Mouse (Mus musculus) kidney, adult 2 months (tissue): ENCODE data around the gene Pdhb. TPM values are rescaled to one million over a fixed set of nuclear protein-coding genes. Genes with fewer than 3 reads are reported as not detected.
"Not testable (repeated sequence)": the region's sequence is repeated elsewhere in the genome, so short reads cannot be mapped to it uniquely, and the experiment has no call there.

Source experiments
- DNase-seq: peaks from one replicate; pipeline ENCODE4 v3.0.0; 2021
- H3K27ac ChIP-seq: fragments of 200-500 bp; 2 replicates; pipeline ENCODE4 v1.5.1; 2012; ENCODE audit warnings: low read depth, low read length, control low read depth, inconsistent platforms; ENCODE audit not compliant: insufficient read depth
- H3K27me3 ChIP-seq: fragments of 200-500 bp; replicated peaks from 2 replicates; pipeline ENCODE4 v1.6.1; 2012; ENCODE audit warnings: mild to moderate bottlenecking, moderate library complexity, low read length, inconsistent platforms; ENCODE audit not compliant: control insufficient read depth, insufficient read depth
- H3K36me3 ChIP-seq: fragments of 200-500 bp; 2 replicates; pipeline ENCODE4 v1.6.1; 2012; ENCODE audit warnings: mild to moderate bottlenecking, moderate library complexity, low read length, inconsistent platforms; ENCODE audit not compliant: control insufficient read depth, insufficient read depth
- H3K4me1 ChIP-seq: fragments of 200-500 bp; 2 replicates; pipeline ENCODE4 v1.6.1; 2011; ENCODE audit warnings: low read length; ENCODE audit not compliant: control insufficient read depth, insufficient read depth
- H3K4me3 ChIP-seq: fragments of 200-500 bp; 2 replicates; pipeline ENCODE4 v1.5.1; 2011; ENCODE audit warnings: mild to moderate bottlenecking, low read depth, low read length, control low read depth; ENCODE audit not compliant: insufficient read depth
- CTCF ChIP-seq: fragments of 200-500 bp; conservative IDR thresholded peaks from 2 replicates; pipeline ENCODE4 v1.5.1; 2011; ENCODE audit warnings: low read depth, mild to moderate bottlenecking, control low read depth, low read length, moderate library complexity, mixed read lengths; ENCODE audit not compliant: insufficient read depth, insufficient read length
- POLR2A ChIP-seq: fragments of 200-500 bp; IDR thresholded peaks from one replicate; pipeline ENCODE4 v1.6.1; 2011; ENCODE audit warnings: low read depth, low read length, control low read depth
- WGBS: fragments of 180-500 bp; shearing (Covaris S2); methylation state at CpG from one replicate; pipeline ENCODE4 v1.1.7; 2018; 5-methylcytosine and 5-hydroxymethylcytosine counted together
- polyA plus RNA-seq: library from polyadenylated mRNA; depleted of rRNA; stranded (reverse); fragments of >200 nt; gene quantifications from 2 replicates; pipeline ENCODE4 v1.2.3, GENCODE M21; 2012

The Pdhb gene
- polyA plus RNA-seq, 1 experiment, result 134 TPM

GRCm38 (mm10) chr14:8190556-8190955 lies 17.7 kb upstream of the Pdhb start:
- Histone ChIP-seq H3K36me3 (no peaks in the 10 kb centered on the region), H3K4me3 (no peak overlapping the region), H3K27me3 (no peaks in the 10 kb centered on the region), H3K4me1 (no peaks in the 10 kb centered on the region), H3K27ac (no peak overlapping the region)
- no peak for TF ChIP-seq POLR2A
- DNase-seq, result no peak
- WGBS, result 88% methylated on average over 3 of the region's 3 CpGs

DNA sequence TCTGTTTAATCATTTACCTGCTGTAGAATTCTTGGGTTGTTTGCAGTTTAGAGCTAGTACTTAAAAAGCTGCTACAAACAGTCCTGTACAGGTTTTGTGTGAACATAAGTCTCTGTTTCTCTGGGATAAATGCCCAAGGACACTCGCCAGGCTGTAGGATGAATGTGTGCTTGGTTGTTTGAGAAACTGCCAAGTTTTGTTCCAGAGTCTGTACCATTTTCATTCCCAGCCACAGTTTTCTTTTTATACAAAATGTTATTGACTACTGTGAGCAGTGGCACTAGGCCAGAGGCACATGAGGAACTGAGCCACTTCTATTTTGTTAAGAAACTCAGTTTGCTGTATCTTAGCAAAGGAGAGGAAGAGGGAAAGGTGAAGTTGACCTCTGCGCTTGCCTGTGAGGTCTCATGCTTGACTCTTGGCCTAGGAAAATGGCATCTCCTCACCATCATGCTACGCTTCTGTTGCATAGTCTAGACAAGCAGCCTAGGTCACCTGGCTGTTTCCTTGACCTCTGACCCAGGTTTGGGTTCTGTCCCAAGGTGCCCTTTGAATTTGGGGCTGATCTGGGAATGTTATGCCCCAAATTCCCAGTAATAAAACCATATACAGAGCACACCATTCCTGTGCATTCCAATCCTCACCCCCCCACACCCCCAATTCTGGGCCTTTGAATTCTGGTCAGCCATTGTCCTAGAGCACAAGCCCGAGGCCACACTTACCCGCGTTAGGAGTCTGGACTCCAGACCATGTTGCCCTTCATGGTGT lies 13.6 kb upstream of the Pdhb start:
- Histone ChIP-seq H3K4me1 (no peaks in the 10 kb centered on the region), H3K36me3 (no peaks in the 10 kb centered on the region), H3K4me3 (no peak overlapping the region), H3K27ac (peak overlapping the region; percentile 49), H3K27me3 (no peaks in the 10 kb centered on the region)
- peak; percentile 54 for DNase-seq
- no peak for TF ChIP-seq POLR2A
- no peak for TF ChIP-seq CTCF
- 77% methylated on average over 6 of the region's 6 CpGs for WGBS

- Histone ChIP-seq H3K27ac (no peak overlapping the region), H3K4me1 (no peaks in the 10 kb centered on the region), H3K27me3 (no peaks in the 10 kb centered on the region), H3K4me3 (no peak overlapping the region), H3K36me3 (no peaks in the 10 kb centered on the region)
- WGBS, result 52% methylated on average over 3 of the region's 3 CpGs
- DNase-seq, result no peak
- no peak for TF ChIP-seq POLR2A
- peak; percentile 59 for TF ChIP-seq CTCF
These were observed 10.5 kb upstream of the Pdhb start for GRCm38 (mm10) chr14:8183330-8183729.

GRCm38 (mm10) chr14:8180371-8181035 lies 7.7 kb upstream of the Pdhb start:
- Histone ChIP-seq H3K4me3 (no peak overlapping the region), H3K27me3 (no peaks in the 10 kb centered on the region), H3K4me1 (no peaks in the 10 kb centered on the region), H3K36me3 (no peaks in the 10 kb centered on the region), H3K27ac (no peak overlapping the region)
- TF ChIP-seq CTCF (no peak), POLR2A (no peak)
- no peak for DNase-seq
- WGBS, result 75% methylated on average over 4 of the region's 4 CpGs

DNA sequence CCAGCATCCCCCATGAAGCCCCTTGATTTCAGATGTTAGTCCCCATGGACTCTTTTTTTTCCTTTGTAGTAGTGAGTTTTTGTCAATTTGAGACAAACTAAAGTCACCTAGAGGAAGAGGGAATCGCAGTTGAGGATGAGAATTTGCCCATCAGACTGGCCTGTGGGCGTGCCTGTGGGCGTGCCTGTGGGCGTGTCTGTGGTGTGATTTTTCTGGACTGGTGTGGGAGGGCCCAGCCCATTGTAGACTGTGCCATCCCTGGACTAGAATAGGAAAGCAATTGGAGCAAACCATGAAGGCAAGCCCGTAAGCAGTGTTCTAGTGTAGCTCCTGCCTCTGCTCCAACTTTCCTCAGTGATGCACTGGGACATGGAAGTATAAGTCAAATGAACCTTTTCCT lies 3.4 kb upstream of the Pdhb start:
- DNase-seq, result peak; percentile 28
- 38% methylated on average over 5 of the region's 5 CpGs for WGBS
- no peaks in the 10 kb centered on the region for H3K36me3 ChIP-seq

GRCm38 (mm10) chr14:8174634-8175033 lies 1.8 kb upstream of the Pdhb start:
- Histone ChIP-seq H3K36me3 (no peaks in the 10 kb centered on the region), H3K4me1 (peaks cover 8% of the 10 kb centered on the region; the same call in 1 of the 2 replicates), H3K4me3 (no peak overlapping the region), H3K27ac (no peak overlapping the region), H3K27me3 (no peaks in the 10 kb centered on the region)
- TF ChIP-seq POLR2A (no peak), CTCF (no peak)
- peak; percentile 27 for DNase-seq
- 59% methylated on average over 5 of the region's 5 CpGs for WGBS

More for the DNA sequence above, 3.4 kb upstream of the Pdhb start:
- TF ChIP-seq POLR2A (no peak), CTCF (no peak)
- H3K4me3 ChIP-seq, result no peak overlapping the region
- no peaks in the 10 kb centered on the region for H3K27me3 ChIP-seq
- no peak overlapping the region for H3K27ac ChIP-seq
- peaks cover 8% of the 10 kb centered on the region; the same call in 1 of the 2 replicates for H3K4me1 ChIP-seq

GRCm38 (mm10) chr14:8173542-8174250 lies 871 bp upstream of the Pdhb start:
- not testable (repeated sequence) for H3K4me1 ChIP-seq, H3K27me3 ChIP-seq, H3K36me3 ChIP-seq
- Histone ChIP-seq H3K4me3 (peak overlapping the region; percentile 73), H3K27ac (peak overlapping the region; percentile 72)
- WGBS, result 31% methylated on average over 7 of the region's 7 CpGs
- DNase-seq, result peak; percentile 57
